Mouse (Mus musculus) heart, adult 9 months (tissue): Measurements from ENCODE around the gene Anapc7.
"Not testable (repeated sequence)": the region's sequence is repeated elsewhere in the genome, so short reads cannot be mapped to it uniquely, and the experiment has no call there.

Experiments used
- DNase-seq, 2 experiments: peaks; one replicate each; pipeline ENCODE4 v3.0.0; 2022; ENCODE audit warnings: low spot score in 2 of 2

Anapc7 gene

GRCm38 (mm10) chr5:122450913-122451317 is 29.4 kb downstream of the Anapc7 start:
- no peak for DNase-seq

- no peak for DNase-seq
Observed at GRCm38 (mm10) chr5:122451324-122451723, 29.8 kb downstream of the Anapc7 start.

DNA sequence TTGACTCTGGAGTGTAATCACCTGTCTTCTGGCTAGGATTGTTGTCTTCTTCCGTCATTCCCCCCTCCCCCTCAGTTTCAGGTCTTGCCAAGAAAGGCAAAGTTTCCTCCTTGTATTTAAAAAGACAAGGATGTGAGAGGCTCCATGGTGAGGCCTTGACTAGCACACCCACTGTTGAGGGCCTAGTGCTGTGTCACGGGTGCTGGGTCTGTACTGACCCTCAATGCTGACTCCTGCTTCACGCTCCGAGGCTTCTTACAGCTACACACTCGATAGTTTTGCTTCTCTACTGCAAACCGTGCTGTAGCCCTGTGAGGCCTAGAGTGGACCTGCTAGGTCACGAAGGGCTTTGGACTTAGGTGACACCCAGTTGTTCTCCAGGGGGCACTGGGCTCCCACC is 30.7 kb downstream of the Anapc7 start:
- DNase-seq = no peak

DNA sequence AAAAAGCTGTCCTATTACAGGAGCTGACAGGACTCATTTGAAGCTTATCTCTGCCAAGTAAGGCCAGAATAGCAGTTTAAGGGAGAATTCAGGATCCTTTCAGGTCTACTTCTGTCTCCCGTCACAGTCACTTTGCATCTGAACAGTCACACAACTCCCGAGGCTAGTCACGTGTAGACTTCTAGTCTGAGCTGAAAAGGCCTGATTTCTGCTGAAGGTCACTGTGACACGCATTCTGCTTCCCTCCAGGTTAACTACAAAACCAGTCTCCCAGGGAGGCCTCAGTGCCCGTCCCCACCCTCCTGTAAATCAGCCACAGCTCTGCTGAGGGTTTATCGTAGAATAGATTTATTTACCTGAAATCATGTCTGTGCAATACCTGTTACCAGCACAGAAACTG is 31.7 kb downstream of the Anapc7 start:
- DNase-seq = no peak

GRCm38 (mm10) chr5:122454442-122454841 is 32.9 kb downstream of the Anapc7 start:
- DNase-seq = no peak

DNA sequence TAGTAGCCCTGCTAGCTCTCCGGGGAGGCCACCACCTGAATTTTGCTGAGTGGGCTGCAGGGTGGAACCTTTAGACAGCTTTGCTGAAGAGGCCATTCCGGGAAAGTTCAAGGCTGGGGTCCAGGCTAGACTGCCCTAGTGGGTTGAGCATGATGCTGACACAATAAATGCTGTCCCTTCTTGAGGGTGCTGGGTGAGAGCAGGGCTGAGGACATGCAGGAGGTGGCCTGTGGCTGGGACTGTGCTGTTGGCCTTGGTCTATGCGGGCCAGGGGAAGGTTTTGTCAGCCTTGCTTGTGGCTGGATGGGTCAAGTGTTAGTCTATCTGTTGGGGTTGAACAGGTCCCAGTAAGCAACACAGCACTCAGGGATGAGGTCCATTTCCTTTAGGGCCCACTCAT is 33.4 kb downstream of the Anapc7 start:
- no peak for DNase-seq

DNA sequence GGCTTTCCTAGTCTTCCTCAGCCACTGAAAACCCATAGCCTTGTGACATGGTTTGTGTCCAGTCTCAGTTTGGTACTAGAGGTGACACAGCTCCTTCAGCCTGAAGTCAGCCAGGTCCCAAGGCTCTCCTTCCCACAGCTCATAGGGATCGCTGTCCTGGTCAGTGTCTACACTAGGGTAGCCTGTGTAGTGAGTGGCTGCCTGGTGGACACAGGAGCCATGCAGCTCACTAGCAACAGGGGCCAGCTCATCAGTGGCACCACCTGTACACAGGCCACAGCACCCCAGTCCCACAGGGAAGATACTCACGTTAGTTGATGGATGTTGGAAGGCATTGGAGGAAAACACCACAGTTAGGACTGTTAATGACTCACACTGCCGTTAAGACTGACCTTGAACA is 34.1 kb downstream of the Anapc7 start:
- no peak for DNase-seq

DNA sequence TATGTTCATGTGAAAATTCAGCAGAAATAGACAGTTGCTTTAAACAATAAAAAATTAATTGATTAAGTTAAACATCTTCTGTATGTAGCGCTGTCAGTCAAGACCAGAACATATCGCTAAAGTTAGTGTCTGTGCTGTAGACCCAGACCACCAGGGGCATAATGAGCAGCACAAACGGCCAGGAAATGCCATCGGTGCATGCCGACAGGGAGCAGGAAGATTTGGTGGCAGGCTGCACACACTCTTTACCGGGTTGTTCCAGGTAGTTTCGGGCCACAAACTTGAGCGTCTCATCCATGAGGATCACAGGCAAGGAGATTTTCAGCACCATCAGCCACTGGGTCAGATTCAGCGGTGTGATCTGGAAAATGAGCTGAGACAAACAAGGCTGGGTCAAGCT is 35.6 kb downstream of the Anapc7 start:
- DNase-seq = not testable (repeated sequence)

GRCm38 (mm10) chr5:122458066-122458465 is 36.6 kb downstream of the Anapc7 start:
- no peak for DNase-seq

DNA sequence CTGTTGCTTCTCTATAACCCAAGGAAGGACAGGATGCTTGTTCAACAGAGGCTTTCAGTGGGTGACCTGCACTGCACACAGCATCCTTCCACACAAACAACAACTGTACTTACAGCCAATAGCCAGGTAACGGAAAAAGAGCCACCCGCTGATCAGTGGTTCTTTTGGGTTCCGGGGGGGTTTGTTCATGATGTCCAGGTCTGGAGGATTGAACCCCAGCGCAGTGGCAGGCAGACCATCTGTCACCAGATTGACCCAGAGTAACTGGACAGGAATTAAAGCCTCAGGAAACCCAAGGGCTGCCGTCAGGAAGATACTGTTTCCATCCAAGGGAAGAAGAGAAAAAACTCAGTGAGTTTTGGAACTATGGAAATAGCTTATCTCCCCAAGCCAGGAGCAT is 37.8 kb downstream of the Anapc7 start:
- DNase-seq = no peak

- no peak for DNase-seq
Observed at GRCm38 (mm10) chr5:122460656-122461055, 39.2 kb downstream of the Anapc7 start.

DNA sequence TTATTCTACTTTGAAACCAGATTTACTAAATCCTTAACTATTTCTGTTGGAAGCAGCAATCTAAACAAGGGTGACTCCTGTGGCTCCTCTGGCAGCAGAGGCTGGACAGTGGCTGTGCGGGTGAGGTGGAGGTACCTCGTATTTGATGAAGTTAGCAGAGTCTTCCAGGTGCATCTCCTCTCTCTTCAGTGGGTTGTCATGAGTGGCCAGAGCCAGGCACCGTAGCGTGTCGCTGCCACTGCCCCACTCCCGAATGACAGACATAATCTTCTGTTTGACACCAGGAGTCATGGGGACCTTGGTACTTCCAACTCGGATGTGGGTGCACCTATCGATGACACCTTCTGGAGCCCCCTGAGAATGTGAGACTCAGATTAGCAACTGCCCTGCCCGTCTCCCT is 39.9 kb downstream of the Anapc7 start:
- no peak for DNase-seq

GRCm38 (mm10) chr5:122471658-122472057 is 50.2 kb downstream of the Anapc7 start:
- no peak for DNase-seq

- DNase-seq = no peak
Observed at GRCm38 (mm10) chr5:122474643-122475363, 53.3 kb downstream of the Anapc7 start.

- DNase-seq = no peak
Observed at GRCm38 (mm10) chr5:122476078-122476477, 54.6 kb downstream of the Anapc7 start.

GRCm38 (mm10) chr5:122477492-122477891 is 56.0 kb downstream of the Anapc7 start:
- no peak for DNase-seq

- DNase-seq = no peak
Observed at GRCm38 (mm10) chr5:122479131-122479530, 57.6 kb downstream of the Anapc7 start.

DNA sequence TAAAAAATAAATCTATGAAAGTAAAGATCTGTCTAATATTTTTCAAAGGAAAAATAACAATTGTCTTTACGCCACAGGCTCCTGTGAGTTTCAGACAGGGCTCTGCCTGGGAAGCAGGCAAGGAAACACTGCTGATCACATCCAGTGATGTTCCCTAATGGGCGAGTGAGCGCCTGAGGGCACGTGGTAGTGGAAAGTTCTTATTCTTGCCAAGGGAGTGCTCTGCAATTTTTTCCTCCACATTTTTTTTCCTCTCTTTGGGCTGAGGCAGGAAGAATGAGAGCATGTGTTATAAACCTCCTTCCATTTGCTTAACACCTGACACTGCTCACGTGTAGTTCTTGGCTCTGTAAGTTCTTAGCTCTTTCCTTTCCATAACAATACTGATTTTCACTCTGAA is 60.4 kb downstream of the Anapc7 start:
- peak; percentile 65 to 72 for DNase-seq

- DNase-seq = no peak
Observed at GRCm38 (mm10) chr5:122482733-122483391, 61.4 kb downstream of the Anapc7 start.

- DNase-seq = not testable (repeated sequence)
Observed at GRCm38 (mm10) chr5:122486243-122486642, 64.8 kb downstream of the Anapc7 start.

GRCm38 (mm10) chr5:122487825-122488224 is 66.3 kb downstream of the Anapc7 start:
- no peak for DNase-seq

DNA sequence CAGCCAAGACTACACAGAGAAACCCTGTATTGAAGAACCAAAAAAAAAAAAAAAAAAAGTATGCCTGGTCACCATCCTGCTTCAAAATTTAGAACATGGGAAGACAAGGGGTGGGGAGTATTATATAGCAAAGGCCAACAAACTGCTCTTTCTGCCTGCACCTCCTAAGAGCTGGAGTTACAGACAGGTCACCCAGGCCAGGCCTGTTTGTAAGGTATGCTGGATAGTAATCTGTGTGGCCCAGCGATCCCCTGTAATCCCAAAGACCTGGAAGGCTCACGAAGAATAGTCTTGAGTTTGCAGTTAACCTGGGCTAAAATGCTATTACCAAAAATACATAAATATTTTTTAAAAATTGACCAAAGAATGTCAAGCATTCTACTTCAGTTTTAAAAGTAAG is 68.7 kb downstream of the Anapc7 start:
- DNase-seq = no peak

GRCm38 (mm10) chr5:122491385-122491784 is 69.9 kb downstream of the Anapc7 start:
- DNase-seq = no peak

GRCm38 (mm10) chr5:122493035-122493434 is 71.5 kb downstream of the Anapc7 start:
- DNase-seq = no peak
